Mouse (Mus musculus): Measurements from ENCODE around the gene Klrb1f.
"Not testable (repeated sequence)": the region's sequence is repeated elsewhere in the genome, so short reads cannot be mapped to it uniquely, and the experiment has no call there.

Gene Klrb1f

DNA sequence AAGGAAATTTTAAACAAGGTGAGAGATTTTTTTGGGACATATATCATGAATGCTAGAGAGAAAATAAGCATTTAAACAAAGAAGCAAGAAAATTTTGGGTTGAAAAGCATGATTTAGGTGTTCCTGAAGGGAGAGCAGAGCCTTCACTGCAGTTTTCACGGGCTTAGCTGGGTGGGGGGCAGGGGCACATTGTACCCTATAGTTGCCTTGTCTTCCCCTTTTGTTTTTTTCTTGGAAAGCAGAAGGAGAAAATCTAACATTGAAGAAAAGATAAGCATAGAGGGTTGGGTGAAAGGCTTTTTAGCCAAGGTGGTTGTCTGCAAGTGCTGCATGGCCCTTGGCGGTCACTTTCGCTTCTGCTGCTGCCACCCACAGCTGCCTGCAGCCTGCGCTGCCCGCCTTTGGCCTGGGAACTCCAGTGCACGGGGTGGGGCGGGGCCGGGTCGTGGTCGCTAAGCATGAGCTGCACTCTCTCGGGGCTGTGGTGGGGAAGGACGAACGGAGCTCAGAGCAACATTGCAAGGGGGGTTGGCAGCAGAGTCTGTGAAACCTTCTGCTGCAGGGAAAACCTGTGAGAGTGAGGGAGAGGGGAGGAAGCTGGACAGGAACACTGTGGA is 3.3 kb downstream of the Klrb1f start:
- DNase-seq (ENCODE audit: inconsistent ontology term): peak; percentile 78

- DNase-seq (ENCODE audit: inconsistent ontology term): peak; percentile 14
Measured at GRCm38 (mm10) chr6:129049596-129050251, 4.0 kb downstream of the Klrb1f start.

DNA sequence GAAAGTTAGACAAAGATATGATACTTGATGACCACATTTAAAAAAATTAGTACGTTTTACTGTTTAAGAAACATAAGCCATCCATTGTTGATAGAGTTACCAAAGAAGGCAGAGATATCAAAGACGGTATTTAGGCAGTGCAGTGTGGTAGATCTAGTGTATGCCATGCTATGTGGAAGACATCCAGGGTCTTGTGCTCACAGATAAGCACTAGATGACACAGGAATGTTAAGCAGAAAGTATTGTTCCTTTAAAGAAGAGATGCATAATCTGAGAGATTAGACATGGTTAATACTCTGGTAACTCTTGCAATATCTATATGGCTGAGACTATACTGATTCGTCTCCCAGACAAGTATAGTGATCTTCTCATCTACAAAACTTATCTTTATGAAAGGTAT is 5.4 kb downstream of the Klrb1f start:
- DNase-seq (ENCODE audit: inconsistent ontology term): no peak

- no peak for DNase-seq (ENCODE audit: inconsistent ontology term)
Measured at GRCm38 (mm10) chr6:129051731-129052130, 6.0 kb downstream of the Klrb1f start.

- DNase-seq (ENCODE audit: inconsistent ontology term): no peak
Measured at GRCm38 (mm10) chr6:129056237-129056636, 10.5 kb downstream of the Klrb1f start.

- DNase-seq (ENCODE audit: inconsistent ontology term): no peak
Measured at GRCm38 (mm10) chr6:129058013-129058412, 12.3 kb downstream of the Klrb1f start.

DNA sequence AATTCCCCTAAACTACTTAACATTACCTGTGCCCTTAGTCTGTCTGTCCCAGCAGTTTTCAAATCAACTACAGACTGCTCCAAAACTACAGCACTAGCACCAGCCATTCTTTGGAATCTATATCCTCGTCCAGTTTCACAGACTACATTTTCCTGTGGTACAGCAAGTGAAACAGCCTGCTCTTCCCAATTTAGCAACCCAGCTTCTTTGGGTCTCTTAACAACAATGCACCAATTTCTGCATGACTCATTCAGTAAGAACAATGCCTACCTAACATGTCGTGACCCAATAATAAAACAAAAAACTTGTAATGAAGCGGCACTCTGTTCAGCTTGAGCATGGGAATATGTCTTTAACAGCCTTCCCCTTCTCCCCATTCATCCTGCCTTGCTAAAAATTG is 19.7 kb downstream of the Klrb1f start:
- peak; percentile 40 for DNase-seq (ENCODE audit: inconsistent ontology term)

DNA sequence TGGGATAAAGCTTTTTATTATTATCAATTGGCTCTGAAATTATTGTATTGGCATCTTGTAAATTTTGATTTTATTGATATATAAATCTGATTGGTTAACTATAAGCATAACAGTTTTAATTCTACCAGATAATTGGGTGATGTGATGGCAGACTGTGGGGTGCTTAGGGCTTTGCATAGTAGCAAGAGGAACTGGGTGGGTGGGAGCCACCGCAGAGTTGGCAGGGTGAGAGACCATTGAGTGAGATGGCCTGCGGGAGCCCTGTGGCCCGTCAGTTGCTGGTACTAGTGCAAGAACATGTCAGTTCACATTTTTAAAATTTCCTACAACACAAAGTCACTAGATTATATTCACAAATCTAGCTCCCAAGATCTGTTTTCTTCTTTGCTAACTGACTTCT is 20.2 kb downstream of the Klrb1f start:
- peak; percentile 66 for DNase-seq (ENCODE audit: inconsistent ontology term)

- DNase-seq (ENCODE audit: inconsistent ontology term): no peak
Measured at GRCm38 (mm10) chr6:129066530-129066929, 20.8 kb downstream of the Klrb1f start.

GRCm38 (mm10) chr6:129066986-129067385 is 21.3 kb downstream of the Klrb1f start:
- peak; percentile 26 for DNase-seq (ENCODE audit: inconsistent ontology term)

DNA sequence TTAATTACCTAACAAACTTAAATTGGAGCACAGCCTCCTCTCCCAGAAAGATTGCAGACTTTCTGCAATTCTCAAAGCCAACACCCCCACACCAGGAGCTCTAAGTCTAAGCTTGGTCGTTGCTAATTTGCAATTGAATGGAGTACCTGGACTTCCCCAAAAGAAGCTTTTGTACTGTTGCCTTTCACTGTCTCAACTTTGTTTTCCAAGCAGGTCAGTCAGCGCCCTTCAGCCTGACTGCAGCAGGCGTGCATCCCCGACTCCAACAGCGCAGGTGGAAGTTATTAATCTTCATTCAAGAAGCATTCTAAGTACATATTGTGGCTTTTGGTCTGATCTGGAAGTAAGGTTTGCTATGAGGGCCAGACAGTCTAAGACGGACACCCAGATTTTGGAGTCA is 39.4 kb downstream of the Klrb1f start:
- DNase-seq (ENCODE audit: inconsistent ontology term): no peak

DNA sequence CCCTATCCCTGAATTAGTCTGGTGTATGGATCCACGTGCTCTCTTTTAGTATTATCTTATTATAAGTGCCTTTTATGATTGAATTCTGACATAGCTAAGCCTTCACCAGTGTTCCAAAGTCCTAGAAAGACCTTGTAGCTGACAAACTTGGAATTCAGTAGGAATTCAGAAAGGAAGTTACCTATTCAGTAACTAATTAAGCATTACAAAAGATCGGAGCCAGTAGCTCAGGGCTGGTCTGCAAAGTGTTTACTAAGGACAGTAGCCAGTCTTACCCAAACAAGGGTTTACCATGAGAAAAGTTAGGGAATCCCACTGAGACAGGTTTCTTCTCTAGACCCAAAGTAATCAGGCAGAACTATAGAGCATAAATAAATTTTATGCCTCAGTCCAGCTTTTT is 40.3 kb downstream of the Klrb1f start:
- DNase-seq (ENCODE audit: inconsistent ontology term): not testable (repeated sequence)

DNA sequence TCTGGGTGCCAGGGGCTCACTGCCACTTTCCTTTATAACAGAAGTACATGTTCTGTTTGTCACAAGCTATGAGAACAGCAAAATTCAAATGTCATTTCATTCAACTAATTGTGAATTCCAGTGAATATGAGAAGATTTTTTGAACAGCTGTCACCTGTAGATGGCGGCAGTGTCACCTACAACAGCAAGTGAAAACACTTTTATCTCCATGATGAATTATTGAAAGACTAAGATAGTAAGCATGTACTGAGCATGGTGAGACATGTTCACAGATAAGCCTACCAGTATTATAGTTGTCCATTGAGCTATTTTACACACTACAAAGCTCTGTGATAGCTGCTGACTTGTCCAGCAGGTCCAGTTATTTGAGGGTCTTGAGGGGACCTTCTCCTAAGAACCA is 42.5 kb downstream of the Klrb1f start:
- peak; percentile 12 for DNase-seq (ENCODE audit: inconsistent ontology term)

- DNase-seq (ENCODE audit: inconsistent ontology term): not testable (repeated sequence)
Measured at GRCm38 (mm10) chr6:129088596-129088995, 42.9 kb downstream of the Klrb1f start.

DNA sequence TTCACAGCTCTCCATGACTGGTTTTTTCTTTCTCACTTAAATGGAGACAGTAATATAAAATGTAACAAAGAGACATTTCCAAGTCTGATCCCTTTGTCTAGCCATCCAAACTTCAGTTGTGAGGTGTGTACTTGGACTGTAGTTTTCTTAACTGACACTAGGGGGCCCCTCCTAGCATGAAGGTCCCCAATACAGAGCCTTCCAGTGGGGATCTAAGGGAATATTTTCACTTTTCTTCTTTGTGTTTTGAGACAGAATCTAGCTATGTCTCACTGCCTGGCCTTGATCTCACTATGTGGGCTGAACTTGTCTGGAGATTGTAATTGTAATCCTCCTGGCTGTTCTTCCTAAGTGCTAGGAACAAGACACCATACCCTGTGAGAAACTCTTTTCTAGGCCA is 49.5 kb downstream of the Klrb1f start:
- DNase-seq (ENCODE audit: inconsistent ontology term): peak; percentile 40

GRCm38 (mm10) chr6:129097929-129098328 is 52.2 kb downstream of the Klrb1f start:
- DNase-seq (ENCODE audit: inconsistent ontology term): peak; percentile 55

- DNase-seq (ENCODE audit: inconsistent ontology term): not testable (repeated sequence)
Measured at GRCm38 (mm10) chr6:129100794-129101193, 55.1 kb downstream of the Klrb1f start, which contains the start of gene Clec2e. TSS of gene Clec2e (minus strand) at chr6:129100913.

- DNase-seq (ENCODE audit: inconsistent ontology term): no peak
Measured at GRCm38 (mm10) chr6:129101604-129102003, 55.9 kb downstream of the Klrb1f start.

- DNase-seq (ENCODE audit: inconsistent ontology term): no peak
Measured at GRCm38 (mm10) chr6:129102858-129103555, 57.3 kb downstream of the Klrb1f start.

Measured in Muller cell, postnatal 12 days (primary cell).